Mouse (Mus musculus) heart, embryonic 16.5 days (tissue): ENCODE data around the gene Cog5. TPM values are rescaled to one million over a fixed set of nuclear protein-coding genes. Genes with fewer than 3 reads are reported as not detected.

ENCODE experiments used
- ATAC-seq: fragments of 200-750 bp; cut with Nextera tagmentation; replicated peaks from 2 replicates; pipeline ENCODE4 v1.8.0; 2017; ENCODE audit warnings: moderate number of reproducible peaks; ENCODE audit not compliant: insufficient read depth, low FRiP score; ENCODE audit errors: extremely low read depth
- H3K27ac ChIP-seq: fragments of 300-500 bp; sonication (generic); 2 replicates; pipeline ENCODE4 v1.5.1; 2014; ENCODE audit warnings: mild to moderate bottlenecking, low read length, control low read depth, moderate library complexity
- H3K27me3 ChIP-seq: fragments of 300-500 bp; sonication (generic); 2 replicates; pipeline ENCODE4 v1.6.1; 2014; ENCODE audit warnings: low read length, mixed read lengths; ENCODE audit not compliant: control insufficient read depth, insufficient read depth
- H3K36me3 ChIP-seq: fragments of 300-500 bp; sonication (generic); 2 replicates; pipeline ENCODE4 v1.6.1; 2014; ENCODE audit not compliant: control insufficient read depth, insufficient read depth
- H3K4me1 ChIP-seq: fragments of 300-500 bp; sonication (generic); 2 replicates; pipeline ENCODE4 v1.6.1; 2014; ENCODE audit warnings: low read length, mixed read lengths; ENCODE audit not compliant: control insufficient read depth, insufficient read depth
- H3K4me2 ChIP-seq: fragments of 300-500 bp; sonication (generic); 2 replicates; pipeline ENCODE4 v1.6.1; 2014; ENCODE audit warnings: low read depth, mild to moderate bottlenecking, control low read depth, low read length
- H3K4me3 ChIP-seq: fragments of 300-500 bp; sonication (generic); 2 replicates; pipeline ENCODE4 v1.5.1; 2014; ENCODE audit warnings: mild to moderate bottlenecking, control low read depth, low read length
- H3K9ac ChIP-seq: fragments of 300-500 bp; sonication (generic); 2 replicates; pipeline ENCODE4 v1.6.1; 2014; ENCODE audit warnings: low read length, control low read depth
- H3K9me3 ChIP-seq: fragments of 300-500 bp; sonication (generic); replicated peaks from 2 replicates; pipeline ENCODE4 v1.6.1; 2016; ENCODE audit warnings: low read length; ENCODE audit not compliant: control insufficient read depth
- WGBS: fragments of 180-500 bp; shearing (Covaris S2); extraction: QIAGEN DNeasy Blood & Tissue Kit; methylation state at CpG from one replicate; pipeline ENCODE4 v1.1.7; 2014; 5-methylcytosine and 5-hydroxymethylcytosine counted together
- polyA plus RNA-seq: library from polyadenylated mRNA; unstranded; fragments of >200 nt; fragmentation: Nextera tagmentation; extraction: Ambion mirVana; gene quantifications from 2 replicates; pipeline ENCODE4 v1.2.1, GENCODE M21; 2015

Gene Cog5
- polyA plus RNA-seq, 1 experiment from 2014 or later: 27.3 TPM

GRCm38 (mm10) chr12:31955843-31956242, 301.2 kb downstream of the Cog5 start:
- no peaks in the 10 kb centered on the region for H3K36me3 ChIP-seq
- H3K27ac ChIP-seq: no peak overlapping the region
- H3K9ac ChIP-seq: no peak overlapping the region
- H3K9me3 ChIP-seq: no peaks in the 10 kb centered on the region
- no peak overlapping the region for H3K4me2 ChIP-seq
- 88% methylated on average over 4 of the region's 4 CpGs for WGBS
- H3K4me3 ChIP-seq: no peak overlapping the region
- ATAC-seq: no peak
- peaks cover 8% of the 10 kb centered on the region for H3K4me1 ChIP-seq
- H3K27me3 ChIP-seq: no peaks in the 10 kb centered on the region

GRCm38 (mm10) chr12:31964074-31964473, 309.4 kb downstream of the Cog5 start:
- Histone ChIP-seq H3K4me3 (no peak overlapping the region), H3K4me2 (no peak overlapping the region), H3K27ac (no peak overlapping the region), H3K4me1 (0 out of 2 replicates have a peak, but pooled peaks cover 2% of the 10 kb centered on the region), H3K27me3 (no peaks in the 10 kb centered on the region), H3K36me3 (peaks cover 2% of the 10 kb centered on the region; the same call in 1 of the 2 replicates), H3K9me3 (no peaks in the 10 kb centered on the region), H3K9ac (no peak overlapping the region)
- 86% methylated on average over 6 of the region's 6 CpGs for WGBS
- ATAC-seq: no peak

GRCm38 (mm10) chr12:31965517-31966212, 311.0 kb downstream of the Cog5 start:
- Histone ChIP-seq H3K9ac (no peak overlapping the region), H3K4me1 (0 out of 2 replicates have a peak, but pooled peaks cover 2% of the 10 kb centered on the region), H3K4me2 (no peak overlapping the region), H3K27me3 (no peaks in the 10 kb centered on the region), H3K27ac (no peak overlapping the region), H3K36me3 (peaks cover 2% of the 10 kb centered on the region; the same call in 1 of the 2 replicates), H3K9me3 (no peaks in the 10 kb centered on the region), H3K4me3 (no peak overlapping the region)
- ATAC-seq: no peak
- WGBS: 78% methylated on average over 12 of the region's 12 CpGs

DNA sequence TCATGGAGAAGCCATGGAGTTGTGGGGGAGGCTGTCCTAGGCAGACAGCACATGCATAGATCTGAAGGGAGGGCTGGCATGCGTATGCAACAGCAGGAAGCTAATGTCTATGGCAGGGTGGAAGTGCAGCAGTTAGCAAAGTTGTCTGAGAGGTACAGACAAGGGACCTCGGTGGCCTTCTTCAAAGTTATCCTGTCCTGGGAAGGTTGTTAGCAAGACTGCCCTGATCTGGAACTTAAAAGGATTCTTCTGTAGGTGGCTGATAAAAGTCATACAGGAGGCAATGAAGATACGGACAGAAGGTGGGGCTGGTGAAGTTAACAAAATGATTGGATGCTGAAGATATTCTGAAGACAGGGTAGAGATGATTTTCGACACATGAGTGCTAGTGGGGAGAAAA, 311.7 kb downstream of the Cog5 start:
- H3K9ac ChIP-seq: no peak overlapping the region
- 0 out of 2 replicates have a peak, but pooled peaks cover 2% of the 10 kb centered on the region for H3K4me1 ChIP-seq
- no peak overlapping the region for H3K4me2 ChIP-seq
- WGBS: 73% methylated on average over 4 of the region's 4 CpGs
- no peaks in the 10 kb centered on the region for H3K27me3 ChIP-seq
- H3K36me3 ChIP-seq: peaks cover 2% of the 10 kb centered on the region; the same call in 1 of the 2 replicates
- H3K9me3 ChIP-seq: no peaks in the 10 kb centered on the region
- no peak overlapping the region for H3K27ac ChIP-seq
- H3K4me3 ChIP-seq: no peak overlapping the region
- ATAC-seq: no peak

DNA sequence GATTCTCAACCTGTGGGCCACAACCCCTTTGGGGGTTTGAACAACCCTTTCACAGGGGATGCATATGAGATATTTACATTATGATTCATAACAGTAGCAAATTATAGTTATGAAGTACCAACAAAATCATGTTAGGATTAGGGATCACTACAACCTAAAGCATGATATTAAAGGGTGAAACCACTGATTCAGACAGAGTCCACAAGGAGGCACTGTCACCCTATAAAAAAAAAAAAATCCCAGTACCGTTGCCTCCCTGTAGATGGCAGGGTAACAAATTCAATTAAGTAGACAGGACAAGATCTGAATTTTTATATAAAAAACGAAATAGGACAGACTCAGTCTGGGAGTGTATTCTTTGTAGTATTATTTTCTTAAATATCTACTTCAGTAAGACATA, 312.9 kb downstream of the Cog5 start:
- no peak for ATAC-seq
- H3K9ac ChIP-seq: no peak overlapping the region
- H3K27me3 ChIP-seq: no peaks in the 10 kb centered on the region
- 4% methylated on average over 2 of the region's 2 CpGs for WGBS
- no peak overlapping the region for H3K27ac ChIP-seq
- H3K4me3 ChIP-seq: no peak overlapping the region
- no peak overlapping the region for H3K4me2 ChIP-seq
- 0 out of 2 replicates have a peak, but pooled peaks cover 2% of the 10 kb centered on the region for H3K4me1 ChIP-seq
- H3K36me3 ChIP-seq: peaks cover 2% of the 10 kb centered on the region; the same call in 1 of the 2 replicates
- H3K9me3 ChIP-seq: no peaks in the 10 kb centered on the region

DNA sequence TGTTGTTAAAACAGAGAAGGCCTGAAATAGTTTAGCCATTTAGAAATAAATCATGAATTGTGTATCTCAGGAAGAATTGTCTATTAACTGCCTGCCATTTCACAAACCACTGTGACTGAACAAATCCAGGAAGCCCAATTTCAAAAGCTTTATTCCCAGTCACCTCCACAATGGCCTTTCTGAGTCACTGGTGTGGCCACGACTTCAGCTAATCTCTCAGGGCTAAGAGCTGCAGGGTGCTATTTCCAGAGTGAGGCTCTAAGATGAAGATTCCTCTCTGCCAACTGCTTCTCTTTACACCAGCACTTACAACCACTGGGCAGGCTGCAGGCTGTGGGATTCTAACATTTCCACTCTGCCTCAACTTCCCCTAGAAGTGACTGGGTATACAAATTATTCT, 314.4 kb downstream of the Cog5 start:
- H3K9me3 ChIP-seq: no peaks in the 10 kb centered on the region
- H3K27ac ChIP-seq: peak overlapping the region; percentile 62
- no peaks in the 10 kb centered on the region for H3K36me3 ChIP-seq

GRCm38 (mm10) chr12:31971547-31971946, 316.9 kb downstream of the Cog5 start:
- WGBS: 86% methylated on average over 8 of the region's 8 CpGs
- Histone ChIP-seq H3K27ac (no peak overlapping the region), H3K27me3 (no peaks in the 10 kb centered on the region), H3K9me3 (no peaks in the 10 kb centered on the region), H3K4me3 (no peak overlapping the region), H3K4me1 (peaks cover 9% of the 10 kb centered on the region), H3K4me2 (no peak overlapping the region), H3K36me3 (no peaks in the 10 kb centered on the region), H3K9ac (no peak overlapping the region)
- no peak for ATAC-seq

More for the DNA sequence above, 314.4 kb downstream of the Cog5 start:
- H3K27me3 ChIP-seq: no peaks in the 10 kb centered on the region
- WGBS: 14% methylated on average over 1 of the region's 1 CpGs
- H3K9ac ChIP-seq: peak overlapping the region; percentile 41; the same call in 1 of the 2 replicates
- H3K4me1 ChIP-seq: peaks cover 9% of the 10 kb centered on the region
- no peak for ATAC-seq
- H3K4me3 ChIP-seq: no peak overlapping the region
- H3K4me2 ChIP-seq: no peak overlapping the region

GRCm38 (mm10) chr12:31973473-31974172, 319.0 kb downstream of the Cog5 start:
- 36% methylated on average over 13 of the region's 13 CpGs for WGBS
- H3K27ac ChIP-seq: peak overlapping the region; percentile 77
- peak; percentile 97 for ATAC-seq

DNA sequence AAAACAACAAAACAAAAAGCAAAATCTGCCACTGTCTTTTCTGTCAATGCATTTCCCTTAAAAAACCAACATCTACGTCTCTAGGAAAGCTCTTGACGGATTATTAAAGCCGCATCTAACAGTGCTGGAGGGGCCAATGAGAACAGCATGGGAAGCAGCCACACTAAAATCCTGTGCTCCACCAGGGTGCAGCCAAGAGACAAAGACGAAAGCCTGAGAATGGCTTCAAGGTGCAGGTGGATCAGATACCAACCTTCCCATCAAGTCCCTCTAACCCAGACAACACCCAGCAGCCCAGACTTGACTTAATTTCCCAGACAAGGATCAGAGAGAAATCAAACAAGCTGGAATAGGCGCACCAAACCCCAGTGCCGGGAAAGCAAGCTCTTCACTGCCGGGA, 321.9 kb downstream of the Cog5 start:
- Histone ChIP-seq H3K36me3 (no peaks in the 10 kb centered on the region), H3K4me2 (no peak overlapping the region), H3K9me3 (no peaks in the 10 kb centered on the region), H3K4me1 (peaks cover 7% of the 10 kb centered on the region), H3K4me3 (no peak overlapping the region), H3K27ac (no peak overlapping the region), H3K9ac (no peak overlapping the region), H3K27me3 (no peaks in the 10 kb centered on the region)
- 51% methylated on average over 7 of the region's 7 CpGs for WGBS
- no peak for ATAC-seq

More at GRCm38 (mm10) chr12:31973473-31974172, 319.0 kb downstream of the Cog5 start:
- Histone ChIP-seq H3K36me3 (no peaks in the 10 kb centered on the region), H3K4me1 (peaks cover 8% of the 10 kb centered on the region), H3K4me2 (peak overlapping the region; percentile 39; the same call in 1 of the 2 replicates), H3K27me3 (no peaks in the 10 kb centered on the region), H3K4me3 (no peak overlapping the region), H3K9ac (no peak overlapping the region), H3K9me3 (no peaks in the 10 kb centered on the region)
